Mouse (Mus musculus) stomach, embryonic 15.5 days (tissue): ENCODE measurements around the gene Fli1. TPM values are rescaled to one million over a fixed set of nuclear protein-coding genes. Genes with fewer than 3 reads are reported as not detected.

ENCODE experiments used
- ATAC-seq: fragments of 200-750 bp; cut with Nextera tagmentation; 2 replicates; pipeline ENCODE4 v1.8.0; 2017; ENCODE audit warnings: low read depth, moderate number of reproducible peaks, moderate TSS enrichment; ENCODE audit not compliant: insufficient read depth, low FRiP score
- H3K27ac ChIP-seq: fragments of 300-500 bp; sonication (generic); 2 replicates; pipeline ENCODE4 v1.5.1; 2015; ENCODE audit warnings: mild to moderate bottlenecking, inconsistent platforms
- H3K27me3 ChIP-seq: fragments of 300-500 bp; sonication (generic); replicated peaks from 2 replicates; pipeline ENCODE4 v1.6.1; 2015; ENCODE audit warnings: inconsistent platforms
- H3K36me3 ChIP-seq: fragments of 300-500 bp; sonication (generic); 2 replicates; pipeline ENCODE4 v1.6.1; 2015; ENCODE audit warnings: inconsistent platforms
- H3K4me1 ChIP-seq: fragments of 300-500 bp; sonication (generic); 2 replicates; pipeline ENCODE4 v1.6.1; 2015; ENCODE audit warnings: inconsistent platforms
- H3K4me2 ChIP-seq: fragments of 300-500 bp; sonication (generic); 2 replicates; pipeline ENCODE4 v1.6.1; 2015; ENCODE audit warnings: mild to moderate bottlenecking, inconsistent platforms
- H3K4me3 ChIP-seq: fragments of 300-500 bp; sonication (generic); replicated peaks from 2 replicates; pipeline ENCODE4 v1.5.1; 2015; ENCODE audit warnings: inconsistent platforms
- H3K9ac ChIP-seq: fragments of 300-500 bp; sonication (generic); 2 replicates; pipeline ENCODE4 v1.6.1; 2015; ENCODE audit warnings: inconsistent platforms
- H3K9me3 ChIP-seq: fragments of 300-500 bp; sonication (generic); 2 replicates; pipeline ENCODE4 v1.6.1; 2016; ENCODE audit warnings: inconsistent platforms
- WGBS: fragments of 180-500 bp; shearing (Covaris S2); methylation state at CpG from one replicate; pipeline ENCODE4 v1.1.7; 2015; 5-methylcytosine and 5-hydroxymethylcytosine counted together
- polyA plus RNA-seq: library from polyadenylated mRNA; unstranded; fragments of >200 nt; fragmentation: Nextera tagmentation; extraction: Ambion mirVana; gene quantifications from 2 replicates; pipeline ENCODE4 v1.2.1, GENCODE M21; 2015

The Fli1 gene
- polyA plus RNA-seq, 1 experiment from 2014 or later: 13.4 TPM

GRCm38 (mm10) chr9:32535201-32535955 lies 7.3 kb downstream of the Fli1 start:
- Histone ChIP-seq H3K36me3 (no peaks in the 10 kb centered on the region), H3K4me3 (no peak overlapping the region), H3K9ac (no peak overlapping the region), H3K27me3 (no peaks in the 10 kb centered on the region; the same call in 1 of the 2 replicates), H3K9me3 (no peaks in the 10 kb centered on the region), H3K27ac (no peak overlapping the region), H3K4me2 (no peak overlapping the region), H3K4me1 (peaks cover 4% of the 10 kb centered on the region; the same call in 1 of the 2 replicates)
- no peak for ATAC-seq
- 55% methylated on average over 2 of the region's 2 CpGs for WGBS

- no peaks in the 10 kb centered on the region for H3K36me3 ChIP-seq
- no peak overlapping the region for H3K4me2 ChIP-seq
- H3K4me1 ChIP-seq: no peaks in the 10 kb centered on the region
- 82% methylated on average over 11 of the region's 11 CpGs for WGBS
- ATAC-seq: no peak
- no peak overlapping the region for H3K4me3 ChIP-seq
- no peak overlapping the region for H3K27ac ChIP-seq
- H3K27me3 ChIP-seq: no peaks in the 10 kb centered on the region
- H3K9ac ChIP-seq: no peak overlapping the region
- H3K9me3 ChIP-seq: no peaks in the 10 kb centered on the region
These were observed 8.5 kb downstream of the Fli1 start for GRCm38 (mm10) chr9:32534025-32534615.

GRCm38 (mm10) chr9:32531588-32531987 lies 11.1 kb downstream of the Fli1 start:
- WGBS: 70% methylated on average over 4 of the region's 4 CpGs
- ATAC-seq: no peak
- no peaks in the 10 kb centered on the region for H3K4me1 ChIP-seq

GRCm38 (mm10) chr9:32530975-32531374 lies 11.7 kb downstream of the Fli1 start:
- WGBS: 63% methylated on average over 1 of the region's 1 CpGs
- Histone ChIP-seq H3K9me3 (no peaks in the 10 kb centered on the region), H3K27ac (no peak overlapping the region), H3K4me3 (no peak overlapping the region), H3K9ac (no peak overlapping the region), H3K4me2 (no peak overlapping the region), H3K27me3 (no peaks in the 10 kb centered on the region), H3K36me3 (no peaks in the 10 kb centered on the region), H3K4me1 (no peaks in the 10 kb centered on the region)
- no peak for ATAC-seq

More at GRCm38 (mm10) chr9:32531588-32531987, 11.1 kb downstream of the Fli1 start:
- H3K4me3 ChIP-seq: no peak overlapping the region
- H3K9ac ChIP-seq: no peak overlapping the region
- no peaks in the 10 kb centered on the region for H3K27me3 ChIP-seq
- H3K27ac ChIP-seq: no peak overlapping the region
- H3K9me3 ChIP-seq: no peaks in the 10 kb centered on the region
- H3K4me2 ChIP-seq: no peak overlapping the region
- no peaks in the 10 kb centered on the region for H3K36me3 ChIP-seq

- no peak for ATAC-seq
- Histone ChIP-seq H3K27ac (no peak overlapping the region; the same call in 1 of the 2 replicates), H3K4me1 (no peaks in the 10 kb centered on the region), H3K9me3 (no peaks in the 10 kb centered on the region), H3K36me3 (no peaks in the 10 kb centered on the region), H3K27me3 (no peaks in the 10 kb centered on the region), H3K4me3 (no peak overlapping the region), H3K9ac (no peak overlapping the region), H3K4me2 (no peak overlapping the region)
- 80% methylated on average over 5 of the region's 5 CpGs for WGBS
These were observed 12.5 kb downstream of the Fli1 start for GRCm38 (mm10) chr9:32530188-32530587.

- Histone ChIP-seq H3K9ac (no peak overlapping the region), H3K27ac (no peak overlapping the region; the same call in 1 of the 2 replicates), H3K9me3 (no peaks in the 10 kb centered on the region), H3K4me1 (no peaks in the 10 kb centered on the region), H3K36me3 (no peaks in the 10 kb centered on the region), H3K27me3 (no peaks in the 10 kb centered on the region), H3K4me3 (no peak overlapping the region), H3K4me2 (no peak overlapping the region)
- WGBS: 75% methylated on average over 5 of the region's 5 CpGs
- ATAC-seq: no peak
These were observed 13.1 kb downstream of the Fli1 start for GRCm38 (mm10) chr9:32529594-32529993.

- H3K9ac ChIP-seq: no peak overlapping the region
- no peak overlapping the region for H3K27ac ChIP-seq
- H3K4me2 ChIP-seq: no peak overlapping the region
- H3K9me3 ChIP-seq: no peaks in the 10 kb centered on the region
- 90% methylated on average over 7 of the region's 7 CpGs for WGBS
- ATAC-seq: no peak
- no peak overlapping the region for H3K4me3 ChIP-seq
- H3K4me1 ChIP-seq: no peaks in the 10 kb centered on the region
- no peaks in the 10 kb centered on the region for H3K36me3 ChIP-seq
- no peaks in the 10 kb centered on the region for H3K27me3 ChIP-seq
These were observed 15.3 kb downstream of the Fli1 start for GRCm38 (mm10) chr9:32527329-32527728.

GRCm38 (mm10) chr9:32525787-32526186 lies 16.9 kb downstream of the Fli1 start:
- Histone ChIP-seq H3K9ac (no peak overlapping the region), H3K4me3 (no peak overlapping the region), H3K4me1 (no peaks in the 10 kb centered on the region), H3K27me3 (no peaks in the 10 kb centered on the region), H3K36me3 (no peaks in the 10 kb centered on the region), H3K27ac (no peak overlapping the region), H3K9me3 (no peaks in the 10 kb centered on the region), H3K4me2 (no peak overlapping the region)
- 58% methylated on average over 5 of the region's 5 CpGs for WGBS
- no peak for ATAC-seq

- no peak overlapping the region for H3K9ac ChIP-seq
- ATAC-seq: no peak
These were observed 20.0 kb downstream of the Fli1 start for GRCm38 (mm10) chr9:32522536-32523245.

GRCm38 (mm10) chr9:32521331-32521730 lies 21.3 kb downstream of the Fli1 start:
- no peak overlapping the region for H3K4me3 ChIP-seq
- no peaks in the 10 kb centered on the region for H3K36me3 ChIP-seq
- H3K9me3 ChIP-seq: no peaks in the 10 kb centered on the region
- H3K4me2 ChIP-seq: no peak overlapping the region
- WGBS: 75% methylated on average over 3 of the region's 3 CpGs
- ATAC-seq: no peak
- no peak overlapping the region for H3K27ac ChIP-seq
- no peak overlapping the region for H3K9ac ChIP-seq
- peaks cover 17% of the 10 kb centered on the region for H3K4me1 ChIP-seq
- no peaks in the 10 kb centered on the region for H3K27me3 ChIP-seq

More at GRCm38 (mm10) chr9:32522536-32523245, 20.0 kb downstream of the Fli1 start:
- no peak overlapping the region for H3K4me3 ChIP-seq
- WGBS: 49% methylated on average over 2 of the region's 2 CpGs
- H3K9me3 ChIP-seq: no peaks in the 10 kb centered on the region
- H3K4me1 ChIP-seq: peaks cover 17% of the 10 kb centered on the region
- H3K36me3 ChIP-seq: no peaks in the 10 kb centered on the region
- no peaks in the 10 kb centered on the region for H3K27me3 ChIP-seq
- no peak overlapping the region for H3K27ac ChIP-seq
- H3K4me2 ChIP-seq: no peak overlapping the region

- no peak overlapping the region for H3K9ac ChIP-seq
- H3K4me3 ChIP-seq: no peak overlapping the region
- peaks cover 17% of the 10 kb centered on the region for H3K4me1 ChIP-seq
- 73% methylated on average over 6 of the region's 6 CpGs for WGBS
- no peaks in the 10 kb centered on the region for H3K36me3 ChIP-seq
- H3K27ac ChIP-seq: no peak overlapping the region
- no peak for ATAC-seq
- H3K9me3 ChIP-seq: no peaks in the 10 kb centered on the region
- H3K4me2 ChIP-seq: no peak overlapping the region
- H3K27me3 ChIP-seq: no peaks in the 10 kb centered on the region
These were observed 21.8 kb downstream of the Fli1 start for GRCm38 (mm10) chr9:32520821-32521220.
